Mouse (Mus musculus) lung, embryonic 14.5 days (tissue): Measurements from ENCODE around the gene Vps26b. TPM values are rescaled to one million over a fixed set of nuclear protein-coding genes. Genes with fewer than 3 reads are reported as not detected.

Source experiments
- ATAC-seq: fragments of 200-750 bp; cut with Nextera tagmentation; 2 replicates; pipeline ENCODE4 v1.8.0; 2017; ENCODE audit warnings: mild to moderate bottlenecking, moderate TSS enrichment, moderate library complexity; ENCODE audit not compliant: insufficient read depth
- DNase-seq: peaks from one replicate; pipeline ENCODE4 v3.0.0-alpha.2; 2015
- H3K27ac ChIP-seq: fragments of 300-500 bp; sonication (generic); 2 replicates; pipeline ENCODE4 v1.5.1; 2014; ENCODE audit warnings: low read depth, mild to moderate bottlenecking, moderate library complexity
- H3K27me3 ChIP-seq: fragments of 300-500 bp; sonication (generic); 2 replicates; pipeline ENCODE4 v1.6.1; 2014; ENCODE audit warnings: low read length, control low read depth; ENCODE audit not compliant: insufficient read depth
- H3K36me3 ChIP-seq: fragments of 300-500 bp; sonication (generic); 2 replicates; pipeline ENCODE4 v1.6.1; 2014; ENCODE audit warnings: control low read depth; ENCODE audit not compliant: insufficient read depth
- H3K4me1 ChIP-seq: fragments of 300-500 bp; sonication (generic); 2 replicates; pipeline ENCODE4 v1.6.1; 2014; ENCODE audit warnings: antibody characterized with exemption, control low read depth; ENCODE audit not compliant: insufficient read depth
- H3K4me2 ChIP-seq: fragments of 300-500 bp; sonication (generic); 2 replicates; pipeline ENCODE4 v1.6.1; 2014; ENCODE audit warnings: mild to moderate bottlenecking
- H3K4me3 ChIP-seq: fragments of 300-500 bp; sonication (generic); 2 replicates; pipeline ENCODE4 v1.5.1; 2014; ENCODE audit warnings: low read depth, low read length
- H3K9ac ChIP-seq: fragments of 300-500 bp; sonication (generic); 2 replicates; pipeline ENCODE4 v1.6.1; 2014
- H3K9me3 ChIP-seq: fragments of 300-500 bp; sonication (generic); 2 replicates; pipeline ENCODE4 v1.6.1; 2016; ENCODE audit warnings: low read depth, low read length, control low read depth
- CTCF ChIP-seq: IDR thresholded peaks from 2 replicates; pipeline ENCODE4 v1.5.1; 2016; ENCODE audit warnings: antibody characterized with exemption, low read depth
- WGBS: fragments of 180-500 bp; shearing (Covaris S2); extraction: QIAGEN DNeasy Blood & Tissue Kit; methylation state at CpG from one replicate; pipeline ENCODE4 v1.1.7; 2014; 5-methylcytosine and 5-hydroxymethylcytosine counted together
- polyA plus RNA-seq: library from polyadenylated mRNA; unstranded; fragments of >200 nt; fragmentation: Nextera tagmentation; extraction: Ambion mirVana; gene quantifications from 2 replicates; pipeline ENCODE4 v1.2.1, GENCODE M21; 2014

The Vps26b gene
- polyA plus RNA-seq, 1 experiment from 2014 or later: 38.8 TPM

- no peak for DNase-seq
- no peak for TF ChIP-seq CTCF
- WGBS: under 1% methylated on average over 17 of the region's 17 CpGs
- Histone ChIP-seq H3K9me3 (no peaks in the 10 kb centered on the region), H3K4me3 (peak overlapping the region; percentile 92), H3K36me3 (peaks cover 7% of the 10 kb centered on the region; the same call in 1 of the 2 replicates), H3K27me3 (no peaks in the 10 kb centered on the region), H3K27ac (peak overlapping the region; percentile 52), H3K4me1 (peaks cover 9% of the 10 kb centered on the region), H3K4me2 (peak overlapping the region; percentile 92), H3K9ac (peak overlapping the region; percentile 77)
- peak; percentile 39; the same call in 1 of the 2 replicates for ATAC-seq
Measured at GRCm38 (mm10) chr9:27030763-27031100, 867 bp upstream of the Vps26b start.

GRCm38 (mm10) chr9:27029022-27029827, 640 bp downstream of the Vps26b start:
- Histone ChIP-seq H3K9me3 (no peaks in the 10 kb centered on the region), H3K36me3 (peaks cover 11% of the 10 kb centered on the region; the same call in 1 of the 2 replicates), H3K27me3 (no peaks in the 10 kb centered on the region), H3K9ac (peak overlapping the region; percentile 90), H3K4me1 (peaks cover 9% of the 10 kb centered on the region), H3K4me2 (peak overlapping the region; percentile 92), H3K27ac (peak overlapping the region; percentile 89), H3K4me3 (peak overlapping the region; percentile 92)
- peak; percentile 47 for DNase-seq
- under 1% methylated on average over 52 of the region's 52 CpGs for WGBS
- peak; percentile 39 for ATAC-seq
- no peak; the same call in 1 of the 2 replicates for TF ChIP-seq CTCF

DNA sequence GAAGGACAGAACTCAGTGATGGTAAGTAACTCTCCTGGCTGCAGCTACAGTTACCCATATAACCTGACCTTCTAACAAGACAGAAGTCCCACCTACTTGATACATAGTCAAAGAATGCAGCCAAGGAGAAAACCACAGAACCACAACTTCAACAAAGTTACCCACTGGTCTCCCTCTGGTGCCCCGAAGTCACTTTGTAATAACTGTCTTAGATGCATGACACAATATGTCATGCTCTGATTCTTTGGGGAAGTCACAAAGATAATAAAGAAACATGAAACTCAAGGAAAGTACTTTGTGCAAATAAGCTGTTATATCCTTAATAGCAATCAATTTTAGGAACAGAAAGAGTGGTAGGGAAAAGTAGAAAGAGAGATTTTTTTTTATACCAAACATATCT, 3.2 kb downstream of the Vps26b start:
- TF ChIP-seq CTCF: no peak
- Histone ChIP-seq H3K4me2 (no peak overlapping the region; the same call in 1 of the 2 replicates), H3K9me3 (no peaks in the 10 kb centered on the region), H3K4me1 (peaks cover 9% of the 10 kb centered on the region), H3K36me3 (peaks cover 21% of the 10 kb centered on the region), H3K4me3 (no peak overlapping the region), H3K27ac (no peak overlapping the region), H3K9ac (no peak overlapping the region), H3K27me3 (no peaks in the 10 kb centered on the region)
- 65% methylated on average over 1 of the region's 1 CpGs for WGBS
- no peak for ATAC-seq
- DNase-seq: no peak

GRCm38 (mm10) chr9:27023681-27024080, 6.2 kb downstream of the Vps26b start:
- H3K27ac ChIP-seq: no peak overlapping the region
- H3K36me3 ChIP-seq: peaks cover 31% of the 10 kb centered on the region
- no peak overlapping the region for H3K4me3 ChIP-seq
- H3K4me2 ChIP-seq: no peak overlapping the region
- peaks cover 9% of the 10 kb centered on the region for H3K4me1 ChIP-seq
- no peaks in the 10 kb centered on the region for H3K27me3 ChIP-seq
- TF ChIP-seq CTCF: no peak
- no peak for DNase-seq
- no peak for ATAC-seq
- no peaks in the 10 kb centered on the region for H3K9me3 ChIP-seq
- 77% methylated on average over 4 of the region's 4 CpGs for WGBS
- no peak overlapping the region for H3K9ac ChIP-seq

DNA sequence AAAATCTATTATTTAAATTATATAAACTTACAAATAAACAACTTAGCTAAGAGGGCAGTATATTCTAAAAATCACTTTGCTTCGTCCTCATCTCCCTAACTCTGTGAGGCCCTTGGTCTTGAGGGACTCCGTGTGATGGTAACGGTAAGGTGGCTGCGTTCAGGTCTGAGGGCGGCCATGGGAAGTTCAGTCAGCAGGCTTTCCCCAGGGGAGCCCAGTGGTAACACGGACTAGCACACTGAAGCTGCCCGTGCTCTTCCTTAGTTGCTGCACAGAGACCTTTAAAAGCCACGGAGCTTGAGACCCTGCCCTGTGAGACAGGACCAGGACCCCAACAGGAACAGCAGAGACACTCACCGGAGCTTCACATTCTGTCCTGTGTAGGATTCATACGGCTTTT, 10.9 kb downstream of the Vps26b start:
- TF ChIP-seq CTCF: no peak
- Histone ChIP-seq H3K27ac (no peak overlapping the region), H3K4me3 (no peak overlapping the region), H3K36me3 (peaks cover 57% of the 10 kb centered on the region), H3K9ac (no peak overlapping the region), H3K9me3 (no peaks in the 10 kb centered on the region), H3K4me1 (no peaks in the 10 kb centered on the region), H3K27me3 (no peaks in the 10 kb centered on the region), H3K4me2 (no peak overlapping the region)
- 94% methylated on average over 10 of the region's 10 CpGs for WGBS
- DNase-seq (no peak), ATAC-seq (no peak)

DNA sequence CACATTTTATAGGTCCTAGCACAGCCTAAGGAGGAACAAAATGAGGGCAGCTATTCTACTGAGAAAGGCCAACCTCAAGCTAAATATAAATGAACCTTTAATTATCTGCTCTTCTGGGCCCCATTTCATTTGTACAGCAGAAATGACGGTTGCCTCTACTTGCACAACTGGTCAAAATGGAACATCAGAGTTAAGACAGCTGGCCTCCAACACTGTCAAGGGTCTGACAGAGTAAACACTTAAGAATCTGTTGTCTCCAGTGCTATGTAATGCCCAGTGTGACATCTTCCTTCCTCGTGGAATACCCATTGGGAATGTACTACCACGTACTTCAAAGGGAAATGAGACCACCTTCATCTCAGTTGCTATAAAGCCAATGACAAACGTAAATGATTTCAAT, 18.3 kb downstream of the Vps26b start:
- Histone ChIP-seq H3K27ac (no peak overlapping the region), H3K4me1 (no peaks in the 10 kb centered on the region), H3K9ac (no peak overlapping the region), H3K27me3 (no peaks in the 10 kb centered on the region), H3K36me3 (peaks cover 95% of the 10 kb centered on the region), H3K9me3 (no peaks in the 10 kb centered on the region), H3K4me3 (no peak overlapping the region), H3K4me2 (no peak overlapping the region)
- TF ChIP-seq CTCF: no peak
- 78% methylated on average over 4 of the region's 4 CpGs for WGBS
- DNase-seq: no peak
- no peak for ATAC-seq

DNA sequence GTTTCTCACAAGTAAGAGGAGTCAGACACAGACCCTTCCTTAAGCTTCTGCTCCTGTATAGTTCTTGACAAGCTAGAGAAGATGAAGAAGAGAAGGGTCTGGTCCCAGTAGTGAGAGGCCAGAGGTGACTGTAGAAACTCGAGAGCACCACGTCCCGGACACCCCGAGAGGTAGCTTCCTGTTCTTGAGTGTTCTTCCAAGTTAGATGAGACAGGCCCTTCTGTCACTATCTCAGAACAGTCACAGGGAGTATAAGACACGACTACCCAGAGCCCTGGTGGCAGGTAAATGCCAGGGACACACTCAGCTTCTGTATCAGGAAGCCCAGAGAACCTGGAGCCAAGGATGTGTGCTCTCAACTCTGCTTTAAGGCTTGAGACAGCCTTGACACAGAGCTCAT, 20.6 kb downstream of the Vps26b start:
- no peak overlapping the region for H3K9ac ChIP-seq
- H3K4me2 ChIP-seq: no peak overlapping the region
- H3K36me3 ChIP-seq: peaks cover 95% of the 10 kb centered on the region
- WGBS: 77% methylated on average over 5 of the region's 5 CpGs
- no peaks in the 10 kb centered on the region for H3K4me1 ChIP-seq
- no peak for ATAC-seq
- H3K27me3 ChIP-seq: no peaks in the 10 kb centered on the region
- no peak overlapping the region for H3K27ac ChIP-seq
- H3K4me3 ChIP-seq: no peak overlapping the region
- no peak for TF ChIP-seq CTCF
- no peaks in the 10 kb centered on the region for H3K9me3 ChIP-seq
- DNase-seq: no peak
